Mouse (Mus musculus): Measurements from ENCODE around the gene Tefm.
"Not testable (repeated sequence)": the region's sequence is repeated elsewhere in the genome, so short reads cannot be mapped to it uniquely, and the experiment has no call there.

Tefm gene

DNA sequence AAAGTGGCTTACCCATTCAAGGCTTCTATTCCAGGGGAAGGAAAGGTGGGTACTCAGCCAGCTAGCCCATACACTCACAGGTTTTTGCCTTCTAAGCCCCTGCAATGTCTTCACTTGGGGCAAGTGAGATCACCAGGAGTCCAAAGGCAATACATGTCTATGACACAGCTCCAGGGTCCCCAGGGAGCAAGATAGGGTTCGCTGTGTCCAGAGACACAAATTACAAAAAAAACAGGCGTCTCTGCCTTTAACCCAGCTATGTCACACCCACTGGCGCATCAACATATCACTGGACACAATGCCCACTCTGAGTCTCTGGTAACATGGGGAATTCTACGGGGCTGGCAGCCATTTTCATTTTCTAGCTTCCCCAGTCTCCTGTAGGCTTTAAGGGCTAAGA lies 14.0 kb upstream of the Tefm start:
- no peak for DNase-seq

- DNase-seq: no peak
Observed at GRCm38 (mm10) chr11:80155541-80155940, 13.6 kb upstream of the Tefm start.

GRCm38 (mm10) chr11:80154501-80154900 lies 12.5 kb upstream of the Tefm start:
- DNase-seq: no peak

DNA sequence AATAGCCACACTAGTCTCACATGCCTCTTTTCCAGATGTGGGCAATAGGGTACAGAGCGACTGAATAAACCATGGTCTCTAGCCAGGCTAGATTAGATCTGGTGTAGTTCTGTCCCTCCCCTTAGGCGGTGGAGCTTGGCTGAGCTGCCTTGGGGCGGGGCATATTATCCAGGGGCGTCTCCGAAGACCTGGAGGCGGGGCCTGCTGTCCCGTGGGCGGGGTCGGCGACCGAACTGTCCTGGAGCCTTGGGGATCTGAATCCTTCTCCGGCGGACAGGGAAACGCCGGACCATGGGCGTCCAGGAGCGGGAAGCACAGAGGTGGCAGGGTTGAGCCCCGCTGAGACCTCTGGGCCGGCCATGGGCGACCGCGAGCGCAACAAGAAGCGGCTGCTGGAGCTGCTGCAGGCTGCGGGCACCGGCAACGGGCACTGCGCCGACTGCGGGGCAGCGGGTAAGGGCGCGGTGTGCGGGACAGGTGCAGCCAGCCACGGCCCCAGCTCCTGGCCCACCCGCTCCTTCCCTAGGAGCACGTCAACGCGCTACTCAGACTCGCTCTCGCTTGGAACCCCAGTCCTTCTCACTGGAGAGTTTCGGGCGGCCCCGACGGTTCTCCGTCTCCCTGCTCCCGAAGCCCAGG lies 12.0 kb upstream of the Tefm start, which contains the start of gene Adap2:
TSS of gene Adap2 (plus strand) at position 249 of the 639 bp plus-strand sequence.
- peak; percentile 16 for DNase-seq

- no peak for DNase-seq
Observed at GRCm38 (mm10) chr11:80152376-80152775, 10.4 kb upstream of the Tefm start.

- DNase-seq: no peak
Observed at GRCm38 (mm10) chr11:80151541-80151940, 9.6 kb upstream of the Tefm start.

GRCm38 (mm10) chr11:80150566-80150965 lies 8.6 kb upstream of the Tefm start:
- no peak for DNase-seq

- DNase-seq: no peak
Observed at GRCm38 (mm10) chr11:80149412-80150023, 7.5 kb upstream of the Tefm start.

DNA sequence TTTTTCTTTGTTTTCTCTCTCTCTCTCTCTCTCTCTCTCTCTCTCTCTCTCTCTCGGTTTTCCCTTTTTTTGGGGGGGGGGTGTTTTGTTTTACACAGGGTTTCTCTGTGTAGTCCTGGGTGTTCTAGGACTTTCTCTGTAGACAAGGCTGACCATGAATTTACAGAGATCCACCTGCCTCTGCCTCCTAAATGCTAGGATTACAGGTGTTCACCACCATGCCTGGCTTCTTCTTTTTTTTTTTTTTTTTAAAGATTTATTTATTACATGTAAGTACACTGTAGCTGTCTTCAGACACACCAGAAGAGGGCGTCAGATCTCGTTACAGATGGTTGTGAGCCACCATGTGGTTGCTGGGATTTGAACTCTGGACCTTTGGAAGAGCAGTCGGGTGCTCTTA lies 7.0 kb upstream of the Tefm start:
- not testable (repeated sequence) for DNase-seq

- DNase-seq: no peak
Observed at GRCm38 (mm10) chr11:80148313-80148712, 6.3 kb upstream of the Tefm start.

GRCm38 (mm10) chr11:80147748-80148147 lies 5.8 kb upstream of the Tefm start:
- no peak for DNase-seq

DNA sequence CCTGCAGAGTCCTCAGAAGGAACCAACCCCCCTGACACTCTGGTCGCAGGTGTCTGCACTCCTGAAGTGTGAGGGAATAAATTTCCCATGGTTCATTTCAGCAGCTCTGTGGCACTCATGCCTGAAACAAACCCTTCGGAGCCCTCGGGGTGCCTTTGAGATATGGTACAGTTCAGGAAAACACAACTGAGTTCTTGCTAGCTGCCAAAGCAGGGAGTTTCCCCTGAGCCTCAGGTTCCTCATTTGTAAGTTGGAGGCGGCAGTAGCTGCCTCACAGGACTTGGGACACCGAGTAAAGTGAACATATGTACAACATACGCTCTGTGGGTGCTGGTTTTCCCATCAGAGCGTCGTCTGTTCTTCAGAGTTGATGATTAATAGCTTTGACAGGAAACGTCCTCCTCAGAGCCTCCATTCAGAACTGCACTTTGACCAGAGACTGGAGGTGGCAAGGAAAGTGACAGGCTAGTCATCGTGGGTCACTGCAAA lies 3.9 kb upstream of the Tefm start:
- no peak for DNase-seq

GRCm38 (mm10) chr11:80142872-80143271 lies 897 bp upstream of the Tefm start:
- no peak for DNase-seq

GRCm38 (mm10) chr11:80137773-80138172 lies 4.2 kb downstream of the Tefm start:
- DNase-seq: no peak

GRCm38 (mm10) chr11:80136786-80137185 lies 5.2 kb downstream of the Tefm start:
- no peak for DNase-seq

DNA sequence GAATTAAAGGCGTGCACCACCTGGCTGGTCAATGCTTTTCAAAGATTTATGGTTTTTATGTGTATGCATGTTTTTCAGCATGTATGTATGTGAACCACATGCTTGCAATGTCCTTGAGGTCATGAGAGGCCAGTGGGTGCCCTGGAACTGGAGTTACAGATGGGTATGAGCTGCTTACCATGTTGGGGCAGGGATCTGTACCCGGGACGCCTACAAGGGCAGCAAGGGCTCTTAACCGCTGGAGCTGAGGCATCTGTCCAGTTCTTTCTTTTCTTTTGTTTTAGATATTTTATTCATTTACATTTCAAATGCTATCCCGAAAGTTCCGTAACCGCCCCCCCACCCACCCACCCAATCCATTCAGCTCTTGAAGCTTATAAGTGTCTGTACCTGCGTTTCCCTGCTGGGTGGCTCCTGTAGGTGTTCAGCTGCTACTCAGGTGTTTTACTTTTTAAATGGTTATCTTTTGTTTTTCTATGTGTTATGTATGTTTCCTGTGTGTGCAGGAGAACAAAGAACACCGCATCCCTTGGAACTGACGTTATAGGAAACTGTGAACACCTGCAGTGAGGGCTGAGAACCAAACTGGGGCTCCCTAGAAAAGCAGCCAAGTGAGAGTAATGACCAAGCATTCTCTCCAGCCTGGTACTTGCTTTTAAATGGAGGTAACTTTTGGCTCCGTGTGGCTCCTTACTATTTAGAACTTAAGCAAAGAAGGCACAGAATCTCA lies 5.9 kb downstream of the Tefm start:
- no peak for DNase-seq

GRCm38 (mm10) chr11:80134744-80135143 lies 7.2 kb downstream of the Tefm start:
- no peak for DNase-seq

DNA sequence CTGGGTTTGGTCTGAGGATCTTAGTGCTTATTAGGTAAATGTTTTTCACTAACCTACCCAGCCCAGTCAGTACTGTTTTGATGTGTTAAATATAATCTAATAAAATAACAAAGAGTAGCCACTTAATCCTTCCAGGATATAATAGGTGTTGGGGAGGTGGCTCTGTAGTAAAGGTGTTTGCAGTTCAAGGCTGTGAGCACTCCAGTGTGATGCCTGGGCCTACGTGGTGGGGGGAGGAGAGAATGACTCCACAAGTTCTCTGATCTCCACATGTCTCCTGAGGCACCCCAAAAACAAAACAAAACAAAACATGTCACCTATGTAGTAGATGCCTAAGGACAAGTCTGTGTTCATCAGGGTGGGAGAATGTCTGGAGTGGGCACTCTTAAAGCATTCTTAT lies 9.9 kb downstream of the Tefm start:
- DNase-seq: no peak

- DNase-seq: no peak
Observed at GRCm38 (mm10) chr11:80116411-80116810, 25.6 kb downstream of the Tefm start.

GRCm38 (mm10) chr11:80104407-80104806 lies 37.6 kb downstream of the Tefm start:
- DNase-seq: no peak

- no peak for DNase-seq
Observed at GRCm38 (mm10) chr11:80101298-80101697, 40.7 kb downstream of the Tefm start.

GRCm38 (mm10) chr11:80098444-80099056 lies 43.4 kb downstream of the Tefm start:
- no peak for DNase-seq

GRCm38 (mm10) chr11:80090555-80091164 lies 51.3 kb downstream of the Tefm start:
- no peak for DNase-seq

All from cerebellum, adult 8-10 months (tissue).